In the genomic region with DNA sequence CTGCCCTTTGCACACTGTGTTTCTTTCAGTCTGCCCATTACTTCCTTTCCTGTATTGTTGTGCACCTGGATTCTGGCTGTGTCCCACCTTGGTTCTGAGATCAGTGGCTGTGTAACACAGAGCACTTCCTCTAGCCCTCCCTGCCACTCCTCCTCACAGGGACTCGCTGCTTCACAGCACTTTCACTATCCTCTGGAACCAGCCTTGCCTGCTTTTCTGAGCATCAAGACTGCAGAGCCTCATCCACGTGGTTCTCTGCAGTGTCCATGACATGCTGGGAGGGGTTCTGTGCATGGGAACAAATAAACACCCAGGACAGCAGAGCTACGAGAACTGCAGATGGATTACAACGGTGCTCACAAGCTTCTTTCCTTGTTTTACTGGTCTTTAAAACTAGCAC, we compare ENCODE assay signal across 11 mouse cellular contexts. TPM values are rescaled to one million over a fixed set of nuclear protein-coding genes. Genes with fewer than 3 reads are reported as not detected.
DNase-seq lines count a peak whose midpoint lies in the region; ATAC-seq and TF ChIP-seq lines count a peak whose summit lies in the region.
"Had no signal": no experiment of that assay in that cellular context is flagged by ENCODE, and none has a peak within 500 bp of the region (broad histone marks: within the 10 kb centered on the region; RNA-seq: fewer than 3 reads in every experiment).

No protein-coding gene starts in this region.

- H3K36me3 ChIP-seq in heart, embryonic 16.5 days (ENCODE audit: control insufficient read depth, insufficient read depth), result no peaks in the 10 kb centered on the region
- H3K36me3 ChIP-seq in CH12.LX (replicated peaks in 1 of 2; ENCODE audit: control insufficient read depth in 1 of 2, insufficient read depth in 1 of 2, low read length in 1 of 2), result peaks cover 0 to 18% of the 10 kb centered on the region in 2 experiments
- no peaks in the 10 kb centered on the region for H3K36me3 ChIP-seq in intestine, embryonic 16.5 days (ENCODE audit: control insufficient read depth, insufficient read depth, low read length)
- H3K36me3 ChIP-seq: liver, embryonic 15.5 days had no signal

- TF ChIP-seq EP300 in CH12.LX (IDR thresholded peaks at IDR 0.05; ENCODE audit: low read length), result no peak

- H3K4me3 ChIP-seq in heart, embryonic 16.5 days (ENCODE audit: low read length), result no peak overlapping the region
- H3K4me3 ChIP-seq in CH12.LX (replicated peaks in 1 of 3; ENCODE audit: low read depth in 2 of 3, low read length in 2 of 3, poor library complexity in 1 of 3), result peak overlapping the region; percentile 19 to 37 (median 26)
- no peak overlapping the region for H3K4me3 ChIP-seq in intestine, embryonic 16.5 days (ENCODE audit: low read length)
- H3K4me3 ChIP-seq: liver, embryonic 15.5 days had no signal

- WGBS in heart, embryonic 16.5 days, result 51% methylated on average over 4 of the region's 4 CpGs
- WGBS in intestine, embryonic 16.5 days, result 28% methylated on average over 4 of the region's 4 CpGs

- dilution Hi-C loops in CH12.LX (cut with MboI; ENCODE audit: extremely low pct_ligation_motif_present, extremely low pct_unique_long_range_greater_than_20kb, low sequenced_read_pairs), result no loop called here

- no peak overlapping the region for H3K27ac ChIP-seq in heart, embryonic 16.5 days (ENCODE audit: low read length)
- H3K27ac ChIP-seq in CH12.LX (ENCODE audit: insufficient read depth, low read depth), result peak overlapping the region; percentile 57
- H3K27ac ChIP-seq in intestine, embryonic 16.5 days (ENCODE audit: low read length), result no peak overlapping the region; the same call in 1 of the 2 replicates
- H3K27ac ChIP-seq: liver, embryonic 15.5 days had no signal

- TF ChIP-seq RAD21 in CH12.LX (IDR thresholded peaks at IDR 0.05; ENCODE audit: low read depth, low read length), result no peak

- TF ChIP-seq POLR2A in CH12.LX (IDR thresholded peaks at IDR 0.05; ENCODE audit: low read depth, low read length), result no peak

- no peaks in the 10 kb centered on the region for H3K27me3 ChIP-seq in heart, embryonic 16.5 days (ENCODE audit: control insufficient read depth, insufficient read depth, low read length)
- no peaks in the 10 kb centered on the region for H3K27me3 ChIP-seq in CH12.LX (replicated peaks)
- H3K27me3 ChIP-seq in intestine, embryonic 16.5 days (replicated peaks; ENCODE audit: control insufficient read depth, insufficient read depth, low read length), result no peaks in the 10 kb centered on the region
- H3K27me3 ChIP-seq: liver, embryonic 15.5 days had no signal

- no peaks in the 10 kb centered on the region for H3K9me3 ChIP-seq in heart, embryonic 16.5 days (replicated peaks; ENCODE audit: control insufficient read depth, low read length)
- no peaks in the 10 kb centered on the region for H3K9me3 ChIP-seq in CH12.LX (replicated peaks; ENCODE audit: low read length)
- no peaks in the 10 kb centered on the region for H3K9me3 ChIP-seq in intestine, embryonic 16.5 days (ENCODE audit: control insufficient read depth, low read length)
- H3K9me3 ChIP-seq: liver, embryonic 15.5 days had no signal

- no peak for ATAC-seq in heart, embryonic 16.5 days (replicated peaks; ENCODE audit: extremely low read depth, insufficient read depth, low FRiP score)
- ATAC-seq in intestine, embryonic 16.5 days, result peak; percentile 88

- H3K4me2 ChIP-seq in heart, embryonic 16.5 days (ENCODE audit: low read depth, low read length), result peak overlapping the region; percentile 1; the same call in 1 of the 2 replicates
- H3K4me2 ChIP-seq in CH12.LX (ENCODE audit: insufficient read depth, low read depth, poor library complexity, severe bottlenecking), result peak overlapping the region; percentile 65
- no peak overlapping the region for H3K4me2 ChIP-seq in intestine, embryonic 16.5 days (ENCODE audit: low read depth, low read length)
- H3K4me2 ChIP-seq: liver, embryonic 15.5 days had no signal

- peaks cover 48% of the 10 kb centered on the region for H3K79me2 ChIP-seq in CH12.LX (replicated peaks; ENCODE audit: control insufficient read depth, extremely low read depth, insufficient read depth, poor library complexity, severe bottlenecking)

- DNase-seq in heart, postnatal 4 days, result no peak
- DNase-seq in CH12.LX (ENCODE audit: extremely low read depth), result peak; percentile 61
- peak; percentile 8 for DNase-seq in skeletal muscle tissue, adult 2 months (ENCODE audit: low read depth, low spot score)
- no peak for DNase-seq in frontal cortex, adult 2 months (ENCODE audit: extremely low spot score in 1 of 2, low spot score in 1 of 2)
- no peak for DNase-seq in embryo, embryonic 11 days
- DNase-seq in kidney, adult 8-10 months, result no peak
- DNase-seq: cerebellum, adult 2 months; heart, postnatal 14 days had no signal

- H3K9ac ChIP-seq in heart, embryonic 16.5 days (ENCODE audit: low read length), result no peak overlapping the region
- H3K9ac ChIP-seq in CH12.LX (ENCODE audit: insufficient read depth, low read depth), result peak overlapping the region; percentile 34
- H3K9ac ChIP-seq in intestine, embryonic 16.5 days (ENCODE audit: low read depth, low read length), result no peak overlapping the region; the same call in 1 of the 2 replicates
- H3K9ac ChIP-seq: liver, embryonic 15.5 days had no signal

- H3K4me1 ChIP-seq in heart, embryonic 16.5 days (ENCODE audit: control insufficient read depth, insufficient read depth, low read length), result peaks cover 10% of the 10 kb centered on the region
- H3K4me1 ChIP-seq in CH12.LX (ENCODE audit: control insufficient read depth in 1 of 2, insufficient read depth in 2 of 2), result peaks cover 33 to 70% of the 10 kb centered on the region in 2 experiments
- peaks cover 14% of the 10 kb centered on the region for H3K4me1 ChIP-seq in intestine, embryonic 16.5 days (ENCODE audit: control insufficient read depth, insufficient read depth, low read length)

- no peak for TF ChIP-seq CTCF in CH12.LX (conservative IDR thresholded peaks at IDR 0.05 in 1 of 2, IDR thresholded peaks at IDR 0.05 in 1 of 2; ENCODE audit: low read depth in 2 of 2, low read length in 2 of 2)

- in situ Hi-C loops in CH12.LX (cut with MboI; ENCODE audit: low pct_ligation_motif_present, low pct_unique_long_range_greater_than_20kb, low sequenced_read_pairs), result no loop called here

TF ChIP-seq in CH12.LX, 34 proteins besides CTCF, POLR2A, EP300 and RAD21:
- TF ChIP-seq TCF12 (IDR thresholded peaks at IDR 0.05; ENCODE audit: low read depth, low read length) (no peak), BHLHE40 (IDR thresholded peaks at IDR 0.05; ENCODE audit: low read depth, low read length) (no peak), ETS1 (conservative IDR thresholded peaks at IDR 0.05; ENCODE audit: low read depth, low read length) (no peak), MYC (IDR thresholded peaks at IDR 0.05; ENCODE audit: low read depth, low read length) (peak; percentile 84), MXI1 (IDR thresholded peaks at IDR 0.05; ENCODE audit: low read depth, low read length) (peak; percentile 94), HCFC1 (IDR thresholded peaks at IDR 0.05; ENCODE audit: low read depth, low read length) (no peak), MAX (IDR thresholded peaks at IDR 0.05; ENCODE audit: low read length) (peak; percentile 83), E2F4 (IDR thresholded peaks at IDR 0.05; ENCODE audit: insufficient replicate concordance, low read depth, low read length) (no peak), SMC3 (IDR thresholded peaks at IDR 0.05; ENCODE audit: low read depth, low read length) (no peak), JUND (conservative IDR thresholded peaks at IDR 0.05; ENCODE audit: low read depth, low read length) (no peak), JUN (IDR thresholded peaks at IDR 0.05; ENCODE audit: insufficient read depth, low read depth, low read length) (no peak), SIN3A (IDR thresholded peaks at IDR 0.05; ENCODE audit: low read length) (no peak), MAFK (IDR thresholded peaks at IDR 0.05; ENCODE audit: insufficient replicate concordance, low read length) (no peak), USF2 (conservative IDR thresholded peaks at IDR 0.05; ENCODE audit: low read depth, low read length) (no peak), NRF1 (IDR thresholded peaks at IDR 0.05; ENCODE audit: low read depth, low read length) (no peak), USF1 (IDR thresholded peaks at IDR 0.05; ENCODE audit: low read depth, low read length) (no peak), NELFE (IDR thresholded peaks at IDR 0.05; ENCODE audit: low read depth, low read length) (no peak), CHD1 (IDR thresholded peaks at IDR 0.05; ENCODE audit: low read depth, low read length) (no peak), TBP (conservative IDR thresholded peaks at IDR 0.05; ENCODE audit: low read depth, low read length) (no peak), MEF2A (IDR thresholded peaks at IDR 0.05; ENCODE audit: borderline replicate concordance, low read depth, low read length) (no peak), PAX5 (IDR thresholded peaks at IDR 0.05; ENCODE audit: low read length) (no peak)

RNA-seq across cellular contexts. Expression of gene Prdm2, which starts 22.1 kb away (rescaled TPM):
- 7.6 and 7.9 TPM in 2 replicates for polyA plus RNA-seq in heart, embryonic 16.5 days (2015; fragmentation: Nextera tagmentation; extraction: Ambion mirVana)
- 10 to 100 TPM; 23.1 to 23.5 TPM for total RNA-seq in heart, postnatal 4 days (2021)
- total RNA-seq in CH12.LX (2012; rRNA removed), result 7.1 and 7.2 TPM in 2 replicates
- 2.9 and 3.8 TPM in 2 replicates for total RNA-seq in CH12.LX (2014; rRNA removed)
- 13.4 and 16.1 TPM in 2 replicates for polyA plus RNA-seq in CH12.LX (2012; ENCODE audit: insufficient read length, low read depth)
- polyA plus RNA-seq in intestine, embryonic 16.5 days (2015; fragmentation: Nextera tagmentation; extraction: Ambion mirVana), result 6.9 and 7.0 TPM in 2 replicates
- polyA plus RNA-seq in frontal cortex, adult 2 months (2012; rRNA removed), result 19.2 and 19.6 TPM in 2 replicates

Comparison
In these comparisons a context has a peak if more than half of its experiments do, and no peak if none do; other contexts are left out.
1. H3K4me3 ChIP-seq: peak in CH12.LX (3 of 3); none in heart, embryonic 16.5 days (single experiment) and intestine, embryonic 16.5 days (single experiment).
2. DNase-seq: peak in CH12.LX (single experiment) and skeletal muscle tissue, adult 2 months (single experiment); none in heart, postnatal 4 days (single experiment), frontal cortex, adult 2 months (0 of 2), embryo, embryonic 11 days (single experiment) and kidney, adult 8-10 months (0 of 2).